Mouse (Mus musculus) splenic B cell, adult 2 months (primary cell): ENCODE results near the gene Bicral.
A peak's percentile ranks its signal among the peaks of the same experiment; 100 is the strongest.

Experiments
- DNase-seq: peaks from one replicate; pipeline ENCODE4 v3.0.0-alpha.2; 2011; ENCODE audit warnings: low read depth, low spot score
- H3K27me3 ChIP-seq: 2 replicates; pipeline ENCODE4 v1.6.1; 2012; ENCODE audit warnings: mild to moderate bottlenecking, low read length, moderate library complexity, mixed read lengths; ENCODE audit not compliant: control insufficient read depth, poor library complexity, insufficient read depth, severe bottlenecking
- H3K36me3 ChIP-seq: 2 replicates; pipeline ENCODE4 v1.6.1; 2012; ENCODE audit warnings: mild to moderate bottlenecking, low read length, moderate library complexity, mixed read lengths; ENCODE audit not compliant: control insufficient read depth, poor library complexity, insufficient read depth, severe bottlenecking

The Bicral gene

DNA sequence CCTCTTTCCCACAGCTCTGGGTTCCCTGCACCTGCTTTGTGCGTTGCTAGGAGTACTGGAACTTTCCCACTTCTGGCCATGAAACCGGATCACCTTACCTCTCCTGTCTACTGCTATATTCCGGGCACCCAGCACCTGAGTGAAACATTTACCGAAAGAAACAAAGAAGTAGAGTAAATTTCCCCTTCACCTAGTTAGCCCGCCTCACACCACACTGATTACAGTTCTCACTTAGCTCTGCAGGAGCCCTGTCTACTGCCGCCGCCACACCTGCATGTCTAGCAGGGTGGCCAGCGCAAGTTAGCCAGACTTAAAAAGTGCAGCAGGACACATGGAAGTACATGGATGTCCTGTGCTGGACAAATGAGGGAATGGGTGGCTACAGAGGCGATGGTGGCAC, 24.8 kb upstream of the Bicral start:
- DNase-seq, result no peak
- H3K27me3 ChIP-seq, result no peaks in the 10 kb centered on the region
- H3K36me3 ChIP-seq, result no peaks in the 10 kb centered on the region; the same call in 1 of the 2 replicates

GRCm38 (mm10) chr17:46881728-46882127, 23.4 kb upstream of the Bicral start:
- DNase-seq, result no peak
- Histone ChIP-seq H3K27me3 (no peaks in the 10 kb centered on the region), H3K36me3 (no peaks in the 10 kb centered on the region; the same call in 1 of the 2 replicates)

GRCm38 (mm10) chr17:46880322-46880721, 22.0 kb upstream of the Bicral start:
- DNase-seq, result no peak
- Histone ChIP-seq H3K36me3 (no peaks in the 10 kb centered on the region; the same call in 1 of the 2 replicates), H3K27me3 (no peaks in the 10 kb centered on the region)

GRCm38 (mm10) chr17:46879841-46880311, 21.6 kb upstream of the Bicral start:
- Histone ChIP-seq H3K27me3 (no peaks in the 10 kb centered on the region), H3K36me3 (no peaks in the 10 kb centered on the region; the same call in 1 of the 2 replicates)
- DNase-seq, result no peak

DNA sequence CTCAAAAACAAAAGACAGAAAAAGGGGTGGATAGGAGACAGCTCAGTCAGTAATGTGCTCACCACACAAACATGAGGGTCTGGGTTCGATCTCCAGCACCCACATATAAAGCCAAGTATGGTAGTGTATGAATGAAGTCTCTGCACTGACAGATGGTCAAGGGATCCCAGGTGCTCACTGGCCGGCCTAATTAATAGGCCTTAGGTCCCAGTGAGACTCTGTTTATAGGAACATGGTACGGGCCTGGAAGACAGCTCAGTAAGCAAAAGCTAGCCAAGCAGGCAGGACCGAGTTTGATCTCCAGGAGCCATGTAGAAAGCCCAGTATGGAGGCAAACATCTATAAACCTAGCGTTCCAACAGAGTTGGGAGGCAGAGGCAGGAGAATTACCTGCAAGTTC, 18.8 kb upstream of the Bicral start:
- DNase-seq, result no peak
- no peaks in the 10 kb centered on the region for H3K27me3 ChIP-seq
- H3K36me3 ChIP-seq, result no peaks in the 10 kb centered on the region; the same call in 1 of the 2 replicates

GRCm38 (mm10) chr17:46876371-46876950, 18.2 kb upstream of the Bicral start:
- no peak for DNase-seq
- Histone ChIP-seq H3K36me3 (no peaks in the 10 kb centered on the region; the same call in 1 of the 2 replicates), H3K27me3 (no peaks in the 10 kb centered on the region)

DNA sequence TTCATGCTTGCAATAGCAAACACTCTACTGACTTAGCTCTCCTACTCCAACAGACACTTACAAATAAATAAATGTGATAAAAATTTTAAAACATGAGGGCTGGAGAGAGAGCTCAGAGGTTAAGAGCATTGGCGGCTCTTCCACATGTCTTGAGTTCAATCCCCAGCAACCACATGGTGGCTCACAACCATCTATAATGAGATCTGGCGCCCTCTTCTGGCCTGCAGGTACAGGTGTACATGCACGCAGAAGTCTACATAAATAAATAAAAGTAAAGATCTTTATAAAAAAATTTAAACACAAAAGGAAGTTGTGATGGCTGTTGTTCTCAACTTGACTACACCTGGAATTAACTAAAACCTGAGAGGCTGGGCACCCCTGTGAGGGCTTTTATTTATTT, 17.3 kb upstream of the Bicral start:
- Histone ChIP-seq H3K27me3 (no peaks in the 10 kb centered on the region), H3K36me3 (no peaks in the 10 kb centered on the region; the same call in 1 of the 2 replicates)
- peak; percentile 40 for DNase-seq

DNA sequence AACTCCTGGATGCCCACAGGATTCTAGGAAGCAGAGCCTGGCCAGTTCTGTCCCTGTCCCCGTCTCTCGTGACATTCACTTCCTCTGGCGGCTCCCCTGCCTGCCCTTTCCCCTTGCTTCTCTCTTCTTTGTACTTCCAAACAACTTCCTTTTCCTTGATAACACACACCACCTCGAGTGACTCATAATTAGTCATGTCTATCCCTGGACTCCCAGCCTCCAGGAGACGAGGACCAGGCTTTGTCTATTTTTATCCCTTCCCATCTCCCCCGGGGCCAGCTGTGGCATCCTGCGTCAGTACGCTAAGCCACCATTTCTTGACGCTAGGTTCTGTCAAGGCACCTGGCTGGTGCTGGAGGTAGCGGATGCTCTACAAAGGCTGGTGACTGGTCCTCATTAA, 15.9 kb upstream of the Bicral start:
- DNase-seq, result no peak
- Histone ChIP-seq H3K27me3 (no peaks in the 10 kb centered on the region), H3K36me3 (no peaks in the 10 kb centered on the region; the same call in 1 of the 2 replicates)

DNA sequence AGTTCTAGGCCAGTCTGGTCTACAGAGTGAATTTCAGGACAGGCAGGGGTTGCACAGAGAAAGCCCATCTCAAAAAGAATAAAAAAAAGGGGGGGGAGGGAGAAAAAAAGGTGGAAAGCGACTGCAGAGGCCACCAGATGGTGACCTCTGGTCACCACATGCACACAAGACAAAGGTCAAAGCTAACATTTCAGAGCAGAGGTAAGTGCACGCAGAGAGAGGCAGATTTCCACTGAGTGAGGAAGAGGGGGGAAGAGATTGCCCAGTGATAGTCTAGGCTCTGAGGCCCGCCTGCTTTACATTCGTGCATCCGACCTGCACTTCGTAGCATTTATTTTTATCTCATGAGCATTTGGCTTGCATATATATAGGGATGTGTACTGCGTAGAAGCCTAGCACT, 14.5 kb upstream of the Bicral start:
- Histone ChIP-seq H3K36me3 (no peaks in the 10 kb centered on the region), H3K27me3 (no peaks in the 10 kb centered on the region)
- no peak for DNase-seq

- no peaks in the 10 kb centered on the region for H3K36me3 ChIP-seq
- DNase-seq, result no peak
- H3K27me3 ChIP-seq, result no peaks in the 10 kb centered on the region
These were observed 12.6 kb upstream of the Bicral start for GRCm38 (mm10) chr17:46870913-46871312.

DNA sequence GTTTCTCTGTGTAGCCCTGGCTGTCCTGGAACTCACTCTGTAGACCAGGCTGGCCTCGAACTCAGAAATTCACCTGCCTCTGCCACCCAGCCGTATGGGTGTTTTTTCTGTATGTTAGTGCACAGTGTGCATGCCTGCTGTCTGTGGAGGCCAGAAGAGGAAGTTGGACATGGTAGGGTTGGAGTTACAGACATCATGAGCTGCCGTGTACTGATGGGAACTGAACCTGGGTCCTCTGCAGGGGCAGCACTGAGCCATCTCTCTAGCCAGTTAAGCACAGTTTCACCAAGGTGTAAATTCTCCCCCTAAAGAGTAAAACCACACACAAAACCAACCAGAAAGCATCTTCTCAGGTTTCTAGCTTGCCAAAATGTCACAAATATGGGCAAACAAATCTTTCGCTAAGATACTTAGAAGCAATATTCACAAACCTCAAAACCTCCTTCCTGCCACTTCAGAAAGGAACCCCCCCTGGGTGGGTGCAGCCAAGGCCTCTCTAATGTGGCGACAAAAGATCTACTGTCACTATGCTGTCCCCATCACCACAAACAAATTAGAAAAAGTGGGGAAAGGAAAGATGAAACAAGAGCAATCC, 12.0 kb upstream of the Bicral start:
- Histone ChIP-seq H3K27me3 (no peaks in the 10 kb centered on the region), H3K36me3 (no peaks in the 10 kb centered on the region)
- peak; percentile 71 for DNase-seq

- Histone ChIP-seq H3K27me3 (no peaks in the 10 kb centered on the region), H3K36me3 (no peaks in the 10 kb centered on the region)
- DNase-seq, result no peak
These were observed 8.6 kb upstream of the Bicral start for GRCm38 (mm10) chr17:46866836-46867235.

GRCm38 (mm10) chr17:46864566-46865195, 6.4 kb upstream of the Bicral start:
- DNase-seq, result no peak
- no peaks in the 10 kb centered on the region for H3K27me3 ChIP-seq

DNA sequence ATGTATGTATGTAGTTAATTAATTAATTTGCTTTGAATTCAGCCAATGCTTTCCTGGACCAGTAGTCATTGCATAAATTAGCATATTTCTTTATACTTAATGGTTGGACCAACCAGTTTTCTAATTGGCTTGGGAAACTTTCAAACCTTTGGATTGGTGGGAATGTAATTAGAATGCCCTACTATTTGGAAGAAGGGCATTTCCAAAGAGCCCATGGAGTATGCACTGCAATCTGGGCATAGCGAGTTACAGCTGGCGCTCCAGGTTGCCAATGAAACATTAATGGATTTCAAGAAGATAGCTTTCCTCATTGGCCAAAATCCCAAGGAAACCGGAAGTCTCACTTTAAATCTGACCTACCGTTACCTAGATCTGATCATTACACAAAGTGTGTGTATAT, 1.8 kb upstream of the Bicral start:
- Histone ChIP-seq H3K36me3 (no peaks in the 10 kb centered on the region), H3K27me3 (no peaks in the 10 kb centered on the region)
- DNase-seq, result no peak

More at GRCm38 (mm10) chr17:46864566-46865195, 6.4 kb upstream of the Bicral start:
- no peaks in the 10 kb centered on the region for H3K36me3 ChIP-seq

DNA sequence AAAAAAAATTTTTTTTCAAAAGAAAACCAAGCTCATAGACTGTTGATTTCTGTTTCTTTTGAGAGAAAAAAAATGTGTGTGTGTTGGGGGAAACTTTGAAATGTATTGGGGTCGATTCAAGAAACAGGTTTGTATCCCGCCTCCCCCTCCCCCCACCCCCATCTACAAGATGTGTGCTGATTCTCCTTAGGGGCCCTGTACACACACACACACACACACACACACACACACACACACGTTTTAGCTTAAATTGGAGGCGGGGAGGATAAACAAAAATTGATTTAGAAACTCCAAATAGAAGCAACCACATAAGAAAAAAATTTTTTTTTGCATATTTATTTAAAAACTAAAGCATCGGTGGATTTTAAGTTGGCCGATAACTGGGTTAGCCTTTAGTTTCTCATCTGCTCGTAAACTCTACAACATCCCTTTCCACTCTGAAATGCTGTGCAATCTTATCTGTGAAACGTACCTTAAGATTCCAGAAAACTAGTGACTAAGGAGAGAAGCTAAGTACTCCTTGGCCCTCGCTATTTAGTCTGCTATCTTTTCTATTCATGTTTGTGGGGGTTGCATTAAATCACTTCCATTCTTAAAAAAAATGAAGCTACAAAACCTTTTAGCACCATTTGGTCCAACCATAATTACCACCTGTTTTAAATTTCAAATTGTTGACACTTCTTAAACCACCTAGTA, 615 bp upstream of the Bicral start:
- no peaks in the 10 kb centered on the region for H3K27me3 ChIP-seq
- peak; percentile 35 for DNase-seq
- H3K36me3 ChIP-seq, result no peaks in the 10 kb centered on the region
